In the genomic region with DNA sequence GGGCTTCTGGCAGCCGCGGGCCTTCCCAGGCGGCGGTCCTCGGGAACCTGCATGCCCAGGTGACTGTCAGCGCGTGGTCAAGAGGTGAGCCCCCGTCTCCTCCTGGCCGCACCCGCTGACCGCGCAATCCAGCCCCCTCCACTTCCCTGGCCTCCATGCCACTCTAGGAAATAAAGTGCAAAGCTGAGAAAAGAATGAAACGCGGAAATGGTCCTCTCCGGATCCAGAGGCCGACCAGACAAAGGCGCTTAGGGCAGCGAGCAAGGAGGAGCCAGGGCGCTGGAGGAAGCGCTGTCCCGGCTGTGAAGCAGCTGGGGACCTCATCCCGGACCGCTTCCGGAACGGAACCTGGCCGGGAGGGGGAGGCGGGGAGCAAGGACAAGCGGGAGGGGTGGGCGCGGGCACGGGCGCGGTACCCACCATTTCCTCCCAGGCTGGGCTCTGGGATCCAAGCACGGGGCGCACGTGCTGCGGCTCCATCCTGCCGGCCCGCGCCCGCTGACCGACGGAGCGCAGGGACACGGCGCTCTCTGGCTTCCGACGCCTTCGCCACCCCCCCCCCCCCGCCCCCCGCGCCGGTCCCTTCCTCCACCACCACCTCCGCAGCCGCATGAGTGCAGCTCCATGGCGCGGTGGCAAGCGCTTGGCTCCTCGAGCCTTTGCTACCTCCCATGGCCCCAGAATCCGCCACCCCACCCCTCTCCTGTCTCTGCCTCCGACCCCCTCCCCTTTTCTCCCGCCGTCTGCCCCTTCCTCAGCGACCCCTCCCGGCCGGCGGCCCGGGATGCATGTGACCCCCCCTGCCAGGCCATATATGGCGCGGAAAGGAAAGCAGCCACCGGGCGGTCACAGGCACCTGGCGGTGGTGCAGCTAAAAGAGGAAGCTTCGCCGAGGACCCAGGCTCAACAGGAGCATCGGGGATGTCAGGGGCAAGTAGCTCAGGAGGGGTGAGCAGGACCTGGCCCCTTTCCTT, we compare ENCODE assay signal across 12 mouse cellular contexts. TPM values are rescaled to one million over a fixed set of nuclear protein-coding genes. Genes with fewer than 3 reads are reported as not detected.
A peak's percentile ranks its signal among the peaks of the same experiment; 100 is the strongest.
DNase-seq lines count a peak whose midpoint lies in the region; ATAC-seq and TF ChIP-seq lines count a peak whose summit lies in the region.
"Not testable (repeated sequence)": the region's sequence is repeated elsewhere in the genome, so short reads cannot be mapped to it uniquely, and the experiment has no call there.
"Had no signal": no experiment of that assay in that cellular context is flagged by ENCODE, and none has a peak within 500 bp of the region (broad histone marks: within the 10 kb centered on the region; RNA-seq: fewer than 3 reads in every experiment).

No protein-coding gene starts in this region.

- TF ChIP-seq EP300 in ES-Bruce4 (IDR thresholded peaks at IDR 0.05; ENCODE audit: insufficient read depth, low read depth, low read length); heart, adult 2 months (IDR thresholded peaks at IDR 0.05; ENCODE audit: insufficient read depth, low read depth, low read length); stomach, postnatal 0 days (optimal IDR thresholded peaks at IDR 0.05): not testable (repeated sequence)

- peak; percentile 0 for DNase-seq in embryonic facial prominence, embryonic 11.5 days (ENCODE audit: low spot score)
- peak; percentile 18 to 25 for DNase-seq in heart, adult 2 months
- peak; percentile 2 for DNase-seq in hindbrain, embryonic 11.5 days (ENCODE audit: low spot score)
- not testable (repeated sequence) for DNase-seq in kidney, postnatal 0 days (ENCODE audit: low spot score); liver, embryonic 13.5 days; stomach, postnatal 0 days (ENCODE audit: low spot score)
- peak; percentile 2 for DNase-seq in naive thymus-derived CD4-positive, alpha-beta T cell, adult 2 months (ENCODE audit: low read depth)

- peak overlapping the region; percentile 33 for H3K4me3 ChIP-seq in ES-Bruce4 (ENCODE audit: low read depth, low read length)
- H3K4me3 ChIP-seq in embryonic facial prominence, embryonic 11.5 days (ENCODE audit: low read depth, low read length): peak overlapping the region; percentile 30
- not testable (repeated sequence) for H3K4me3 ChIP-seq in heart, adult 2 months; liver, embryonic 13.5 days (replicated peaks)
- H3K4me3 ChIP-seq in hindbrain, embryonic 11.5 days (ENCODE audit: low read depth, low read length): peak overlapping the region; percentile 31
- 0 out of 2 replicates have a peak overlapping the region, but pooled peaks have one; percentile 21 for H3K4me3 ChIP-seq in kidney, postnatal 0 days (replicated peaks; ENCODE audit: low read depth, low read length)
- H3K4me3 ChIP-seq in stomach, postnatal 0 days (ENCODE audit: low read depth, low read length): peak overlapping the region; percentile 13; the same call in 1 of the 2 replicates

- H3K27me3 ChIP-seq in ES-Bruce4 (ENCODE audit: control insufficient read depth, insufficient read depth, low read length, poor library complexity, severe bottlenecking); embryonic facial prominence, embryonic 11.5 days (ENCODE audit: control insufficient read depth, insufficient read depth, low read length); heart, adult 2 months (ENCODE audit: control insufficient read depth, insufficient read depth, low read length); hindbrain, embryonic 11.5 days (ENCODE audit: control insufficient read depth, insufficient read depth, low read length); kidney, postnatal 0 days (ENCODE audit: insufficient read depth, low read length); liver, embryonic 13.5 days; stomach, postnatal 0 days (ENCODE audit: control insufficient read depth, insufficient read depth, low read length): not testable (repeated sequence)

- WGBS in embryonic facial prominence, embryonic 11.5 days: under 1% methylated on average over 19 of the region's 76 CpGs
- 1% methylated on average over 36 of the region's 76 CpGs for WGBS in heart, adult 2 months
- 1% methylated on average over 17 of the region's 76 CpGs for WGBS in hindbrain, embryonic 11.5 days
- 0% methylated on average over 19 of the region's 76 CpGs for WGBS in kidney, postnatal 0 days
- WGBS in liver, embryonic 13.5 days (ENCODE audit: insufficient replicate concordance): under 1% methylated on average over 49 of the region's 76 CpGs
- under 1% methylated on average over 25 of the region's 76 CpGs for WGBS in stomach, postnatal 0 days

- ATAC-seq in embryonic facial prominence, embryonic 11.5 days (replicated peaks; ENCODE audit: insufficient number of reproducible peaks, low FRiP score, low TSS enrichment, low read depth); hindbrain, embryonic 11.5 days (ENCODE audit: low FRiP score); kidney, postnatal 0 days (replicated peaks; ENCODE audit: low FRiP score, low read depth); liver, embryonic 13.5 days (ENCODE audit: low read depth); stomach, postnatal 0 days (ENCODE audit: low FRiP score, low TSS enrichment): not testable (repeated sequence)

- not testable (repeated sequence) for H3K36me3 ChIP-seq in ES-Bruce4 (ENCODE audit: control insufficient read depth, insufficient read depth, low read length, poor library complexity, severe bottlenecking); embryonic facial prominence, embryonic 11.5 days (replicated peaks; ENCODE audit: control insufficient read depth, insufficient read depth, low read depth, low read length); heart, adult 2 months (ENCODE audit: control insufficient read depth, insufficient read depth, low read length); hindbrain, embryonic 11.5 days (ENCODE audit: control insufficient read depth, insufficient read depth, low read length); kidney, postnatal 0 days (ENCODE audit: insufficient read depth, low read length); liver, embryonic 13.5 days; stomach, postnatal 0 days (ENCODE audit: control insufficient read depth, insufficient read depth, low read length)

- H3K4me2 ChIP-seq in embryonic facial prominence, embryonic 11.5 days (ENCODE audit: low read depth, low read length): peak overlapping the region; percentile 57
- peak overlapping the region; percentile 56 for H3K4me2 ChIP-seq in hindbrain, embryonic 11.5 days (replicated peaks; ENCODE audit: low read depth, low read length)
- H3K4me2 ChIP-seq in kidney, postnatal 0 days (ENCODE audit: low read length): peak overlapping the region; percentile 49
- peak overlapping the region; percentile 36 for H3K4me2 ChIP-seq in liver, embryonic 13.5 days
- peak overlapping the region; percentile 47 for H3K4me2 ChIP-seq in stomach, postnatal 0 days (replicated peaks; ENCODE audit: low read depth)

- intact Hi-C loops in heart, adult 2 months (cut with DNase I): not testable (repeated sequence)

- not testable (repeated sequence) for TF ChIP-seq POLR2A in ES-Bruce4 (IDR thresholded peaks at IDR 0.05; ENCODE audit: insufficient read depth, low read length); heart, adult 2 months (IDR thresholded peaks at IDR 0.05; ENCODE audit: insufficient read depth, low read depth, low read length)

- not testable (repeated sequence) for H3K27ac ChIP-seq in ES-Bruce4 (ENCODE audit: insufficient read depth, low read length); embryonic facial prominence, embryonic 11.5 days (replicated peaks; ENCODE audit: low read depth, low read length); heart, adult 2 months; hindbrain, embryonic 11.5 days (ENCODE audit: low read depth, low read length); kidney, postnatal 0 days; liver, embryonic 13.5 days; stomach, postnatal 0 days (replicated peaks)

- not testable (repeated sequence) for H3K4me1 ChIP-seq in ES-Bruce4 (ENCODE audit: control insufficient read depth, insufficient read depth, low read length); embryonic facial prominence, embryonic 11.5 days (ENCODE audit: control insufficient read depth, insufficient read depth, low read length); heart, adult 2 months (ENCODE audit: control insufficient read depth, insufficient read depth, low read length); hindbrain, embryonic 11.5 days (replicated peaks; ENCODE audit: control insufficient read depth, insufficient read depth, low read length); kidney, postnatal 0 days (replicated peaks; ENCODE audit: insufficient read depth, low read length); liver, embryonic 13.5 days (replicated peaks); stomach, postnatal 0 days (replicated peaks; ENCODE audit: control insufficient read depth, insufficient read depth)

- H3K9me3 ChIP-seq in ES-Bruce4 (replicated peaks; ENCODE audit: control insufficient read depth, insufficient read depth, low read length, poor library complexity, severe bottlenecking); embryonic facial prominence, embryonic 11.5 days (replicated peaks; ENCODE audit: control insufficient read depth, low read length); hindbrain, embryonic 11.5 days (ENCODE audit: control insufficient read depth, low read length); kidney, postnatal 0 days (replicated peaks; ENCODE audit: low read length); liver, embryonic 13.5 days (replicated peaks); stomach, postnatal 0 days (ENCODE audit: control insufficient read depth, low read length): not testable (repeated sequence)

- peak overlapping the region; percentile 50; the same call in 1 of the 2 replicates for H3K9ac ChIP-seq in ES-Bruce4 (ENCODE audit: low read depth, poor library complexity, severe bottlenecking)
- H3K9ac ChIP-seq in embryonic facial prominence, embryonic 11.5 days (replicated peaks; ENCODE audit: low read length): peak overlapping the region; percentile 22; the same call in 1 of the 2 replicates
- not testable (repeated sequence) for H3K9ac ChIP-seq in heart, adult 2 months (ENCODE audit: low read depth, low read length); hindbrain, embryonic 11.5 days (ENCODE audit: low read depth, low read length); kidney, postnatal 0 days (ENCODE audit: low read depth, low read length); liver, embryonic 13.5 days; stomach, postnatal 0 days (ENCODE audit: low read length)

- not testable (repeated sequence) for H3K79me2 ChIP-seq in heart, adult 2 months (replicated peaks; ENCODE audit: control insufficient read depth, insufficient read depth, low read length)

- TF ChIP-seq CTCF in ES-Bruce4 (IDR thresholded peaks at IDR 0.05; ENCODE audit: low read depth, low read length); heart, adult 2 months (IDR thresholded peaks at IDR 0.05); kidney, postnatal 0 days (IDR thresholded peaks at IDR 0.05; ENCODE audit: low read depth); stomach, postnatal 0 days (IDR thresholded peaks at IDR 0.05; ENCODE audit: low read depth): not testable (repeated sequence)

RNA-seq across cellular contexts. Expression of gene Gm10128, which starts 14.6 kb away (rescaled TPM):
- not detected in 2 replicates for polyA plus RNA-seq in ES-Bruce4 (2011; ENCODE audit: insufficient read depth, insufficient read length, low read depth, missing spikeins)
- not detected in 2 replicates for polyA plus RNA-seq in embryonic facial prominence, embryonic 11.5 days (2014; fragmentation: Nextera tagmentation; extraction: Ambion mirVana)
- total RNA-seq in heart, adult 2 months (2021): not detected
- polyA plus RNA-seq in heart, adult 2 months (2012; rRNA removed): not detected in 2 replicates
- polyA plus RNA-seq in hindbrain, embryonic 11.5 days (2014; fragmentation: Nextera tagmentation; extraction: Ambion mirVana): not detected in 2 replicates
- polyA plus RNA-seq in kidney, postnatal 0 days (2015; fragmentation: Nextera tagmentation; extraction: Ambion mirVana): not detected in 2 replicates
- not detected in 2 replicates for polyA plus RNA-seq in liver, embryonic 13.5 days (2015; fragmentation: Nextera tagmentation; extraction: Ambion mirVana)
- not detected in 2 replicates for polyA plus RNA-seq in stomach, postnatal 0 days (2015; fragmentation: Nextera tagmentation; extraction: Ambion mirVana)
- total RNA-seq: gastrocnemius, postnatal 14 days; layer of hippocampus, adult 8-10 months had no signal
- polyA plus RNA-seq: lung, adult 2 months; Patski had no signal
